Mouse (Mus musculus) midbrain, embryonic 12.5 days (tissue): Measurements from ENCODE around the gene Sik1. TPM values are rescaled to one million over a fixed set of nuclear protein-coding genes. Genes with fewer than 3 reads are reported as not detected.
A peak's percentile ranks its signal among the peaks of the same experiment; 100 is the strongest.

ENCODE experiments used
- ATAC-seq: fragments of 200-750 bp; cut with Nextera tagmentation; 2 replicates; pipeline ENCODE4 v1.8.0; 2017; ENCODE audit warnings: low read depth, moderate TSS enrichment, moderate library complexity; ENCODE audit not compliant: low FRiP score
- H3K27ac ChIP-seq: fragments of 300-500 bp; sonication (generic); replicated peaks from 2 replicates; pipeline ENCODE4 v1.5.1; 2016; ENCODE audit warnings: mild to moderate bottlenecking
- H3K27me3 ChIP-seq: fragments of 300-500 bp; sonication (generic); 2 replicates; pipeline ENCODE4 v1.6.1; 2016; ENCODE audit warnings: mild to moderate bottlenecking
- H3K36me3 ChIP-seq: fragments of 300-500 bp; sonication (generic); 2 replicates; pipeline ENCODE4 v1.6.1; 2016
- H3K4me1 ChIP-seq: fragments of 300-500 bp; sonication (generic); 2 replicates; pipeline ENCODE4 v1.6.1; 2016
- H3K4me2 ChIP-seq: fragments of 300-500 bp; sonication (generic); replicated peaks from 2 replicates; pipeline ENCODE4 v1.6.1; 2016; ENCODE audit warnings: mild to moderate bottlenecking, moderate library complexity
- H3K4me3 ChIP-seq: fragments of 300-500 bp; sonication (generic); 2 replicates; pipeline ENCODE4 v1.5.1; 2016; ENCODE audit warnings: mild to moderate bottlenecking
- H3K9ac ChIP-seq: fragments of 300-500 bp; sonication (generic); replicated peaks from 2 replicates; pipeline ENCODE4 v1.6.1; 2016; ENCODE audit warnings: mild to moderate bottlenecking, moderate library complexity
- H3K9me3 ChIP-seq: fragments of 300-500 bp; sonication (generic); 2 replicates; pipeline ENCODE4 v1.6.1; 2016; ENCODE audit warnings: mild to moderate bottlenecking
- WGBS: fragments of 180-500 bp; shearing (Covaris S2); methylation state at CpG from one replicate; pipeline ENCODE4 v1.1.7; 2016; 5-methylcytosine and 5-hydroxymethylcytosine counted together
- polyA plus RNA-seq: library from polyadenylated mRNA; unstranded; fragments of >200 nt; fragmentation: Nextera tagmentation; extraction: Ambion mirVana; gene quantifications from 2 replicates; pipeline ENCODE4 v1.2.1, GENCODE M21; 2016

Sik1 gene
- polyA plus RNA-seq, 1 experiment from 2014 or later = 14.6 TPM

DNA sequence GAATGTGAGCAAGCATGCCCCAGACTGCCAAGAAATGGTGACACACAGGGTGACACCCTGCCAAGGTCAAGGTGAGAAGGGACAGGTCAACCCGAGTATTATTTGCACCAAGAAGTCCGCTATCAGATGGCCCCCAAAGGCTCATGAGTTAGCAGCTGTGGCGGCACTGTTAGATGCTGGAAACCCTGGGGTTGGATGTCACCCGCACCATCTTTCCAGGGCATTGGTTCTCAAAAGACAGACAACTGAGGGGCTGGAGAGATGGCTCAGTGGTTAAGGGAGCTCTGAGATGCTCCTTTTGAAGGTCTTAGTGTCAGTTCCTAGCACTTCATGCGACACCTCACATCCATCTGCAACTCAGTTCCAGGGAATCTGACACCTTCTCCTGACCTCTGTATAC lies 6.1 kb upstream of the Sik1 start:
- H3K36me3 ChIP-seq = no peaks in the 10 kb centered on the region
- ATAC-seq = no peak
- no peak overlapping the region for H3K4me2 ChIP-seq
- no peaks in the 10 kb centered on the region for H3K27me3 ChIP-seq
- H3K4me1 ChIP-seq = peaks cover 7% of the 10 kb centered on the region
- no peak overlapping the region for H3K27ac ChIP-seq
- WGBS = 92% methylated on average over 5 of the region's 5 CpGs
- H3K9ac ChIP-seq = no peak overlapping the region
- no peaks in the 10 kb centered on the region for H3K9me3 ChIP-seq
- H3K4me3 ChIP-seq = no peak overlapping the region

DNA sequence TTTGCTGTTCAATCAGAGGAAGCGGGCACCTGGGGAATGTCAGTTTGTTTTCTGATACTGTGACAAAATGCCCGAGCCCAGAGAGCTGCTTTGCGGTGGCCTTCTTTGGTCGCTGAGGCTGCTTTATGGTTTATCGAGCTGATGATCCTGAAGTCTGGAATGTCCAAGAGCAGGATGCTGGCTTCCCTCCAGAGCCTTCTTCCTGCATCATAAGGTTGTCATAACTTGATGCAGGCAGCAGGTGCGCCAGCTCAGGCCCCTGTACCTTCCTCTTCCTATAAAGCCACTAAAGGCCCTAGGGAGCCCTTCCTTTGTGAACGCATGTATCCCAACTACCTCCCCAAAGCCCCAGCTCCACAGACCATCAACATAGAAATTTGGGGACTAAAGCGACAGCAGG lies 5.3 kb upstream of the Sik1 start:
- Histone ChIP-seq H3K36me3 (no peaks in the 10 kb centered on the region), H3K4me1 (peaks cover 14% of the 10 kb centered on the region), H3K4me2 (no peak overlapping the region), H3K4me3 (no peak overlapping the region), H3K9ac (no peak overlapping the region), H3K27me3 (no peaks in the 10 kb centered on the region), H3K27ac (no peak overlapping the region), H3K9me3 (no peaks in the 10 kb centered on the region)
- no peak for ATAC-seq
- WGBS = 92% methylated on average over 8 of the region's 8 CpGs

DNA sequence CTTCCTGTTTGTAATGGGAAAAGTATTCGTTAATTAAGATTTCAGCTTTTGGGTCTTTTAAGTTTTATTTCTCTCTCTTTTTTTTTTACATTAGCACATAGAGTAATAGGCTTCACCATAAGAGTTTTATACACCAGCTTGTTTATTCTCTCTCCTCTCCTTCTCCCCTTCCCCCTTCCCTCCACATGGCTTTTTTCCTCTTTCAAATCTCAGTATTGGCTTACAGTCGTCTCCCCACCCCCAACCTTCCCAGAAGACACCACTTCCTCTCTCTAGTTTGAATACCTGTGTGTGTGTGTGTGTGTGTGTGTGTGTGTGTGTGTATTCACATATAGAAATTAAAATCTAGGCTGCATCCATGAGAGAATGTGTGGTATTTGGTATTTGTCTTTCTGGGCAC lies 3.8 kb upstream of the Sik1 start:
- Histone ChIP-seq H3K9me3 (no peaks in the 10 kb centered on the region), H3K4me2 (no peak overlapping the region), H3K4me1 (peaks cover 17% of the 10 kb centered on the region), H3K9ac (no peak overlapping the region), H3K27me3 (no peaks in the 10 kb centered on the region), H3K27ac (no peak overlapping the region), H3K36me3 (no peaks in the 10 kb centered on the region), H3K4me3 (no peak overlapping the region)
- 71% methylated on average over 2 of the region's 2 CpGs for WGBS
- ATAC-seq = no peak

DNA sequence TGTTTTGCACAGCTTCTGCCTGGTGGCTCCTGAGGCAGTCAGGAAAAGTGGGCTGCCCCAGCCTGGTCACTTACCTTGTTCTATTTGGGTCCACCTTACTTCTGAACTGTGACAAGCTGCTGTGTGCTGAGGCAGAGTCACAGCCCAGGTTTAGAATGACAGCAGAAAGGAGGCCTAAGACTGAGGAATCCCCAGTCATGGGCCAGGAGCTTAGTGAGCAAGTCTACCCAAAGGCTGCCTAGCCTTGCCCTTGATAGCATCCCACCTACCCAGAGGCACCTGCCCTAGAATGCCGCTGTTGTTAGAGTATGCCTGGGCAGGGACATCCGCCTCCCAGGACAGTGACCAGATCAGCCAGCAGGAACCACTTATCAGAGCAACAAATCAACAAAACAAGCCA lies 3.2 kb upstream of the Sik1 start:
- Histone ChIP-seq H3K36me3 (no peaks in the 10 kb centered on the region), H3K4me3 (no peak overlapping the region), H3K27ac (no peak overlapping the region), H3K27me3 (no peaks in the 10 kb centered on the region), H3K9me3 (no peaks in the 10 kb centered on the region), H3K9ac (no peak overlapping the region), H3K4me2 (no peak overlapping the region), H3K4me1 (peaks cover 20% of the 10 kb centered on the region)
- no peak for ATAC-seq
- 82% methylated on average over 2 of the region's 2 CpGs for WGBS

DNA sequence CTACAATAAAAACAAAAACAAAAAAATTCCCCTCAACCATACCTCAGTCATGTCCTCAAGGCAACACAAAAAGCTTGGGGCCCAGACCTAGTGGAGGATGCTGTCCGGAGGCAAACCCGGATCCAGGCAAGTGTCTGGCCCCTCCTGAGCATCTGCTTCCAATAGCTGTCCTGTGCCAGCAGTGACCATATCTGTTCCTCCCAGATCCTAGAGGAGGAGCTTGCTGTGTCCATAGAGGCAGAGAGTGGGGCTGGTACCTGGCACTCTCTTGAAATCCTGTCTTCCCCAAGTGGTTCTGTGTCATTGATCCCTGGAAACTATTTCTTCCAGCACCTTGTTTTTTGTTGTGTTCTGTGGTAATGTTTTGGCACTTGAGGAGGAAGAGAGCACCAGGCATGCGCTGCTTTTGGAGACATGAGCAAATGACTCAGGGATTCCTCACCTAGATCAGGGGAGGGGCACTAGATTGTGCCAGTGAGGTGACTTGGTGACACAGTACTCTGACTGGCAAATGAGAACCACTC lies 2.4 kb upstream of the Sik1 start:
- no peak overlapping the region for H3K4me3 ChIP-seq
- 0 out of 2 replicates have a peak, but pooled peaks cover 4% of the 10 kb centered on the region for H3K36me3 ChIP-seq
- no peak overlapping the region for H3K9ac ChIP-seq
- H3K4me2 ChIP-seq = no peak overlapping the region
- no peaks in the 10 kb centered on the region for H3K27me3 ChIP-seq
- no peaks in the 10 kb centered on the region for H3K9me3 ChIP-seq
- no peak for ATAC-seq
- H3K27ac ChIP-seq = no peak overlapping the region
- peaks cover 27% of the 10 kb centered on the region for H3K4me1 ChIP-seq
- 91% methylated on average over 3 of the region's 3 CpGs for WGBS

DNA sequence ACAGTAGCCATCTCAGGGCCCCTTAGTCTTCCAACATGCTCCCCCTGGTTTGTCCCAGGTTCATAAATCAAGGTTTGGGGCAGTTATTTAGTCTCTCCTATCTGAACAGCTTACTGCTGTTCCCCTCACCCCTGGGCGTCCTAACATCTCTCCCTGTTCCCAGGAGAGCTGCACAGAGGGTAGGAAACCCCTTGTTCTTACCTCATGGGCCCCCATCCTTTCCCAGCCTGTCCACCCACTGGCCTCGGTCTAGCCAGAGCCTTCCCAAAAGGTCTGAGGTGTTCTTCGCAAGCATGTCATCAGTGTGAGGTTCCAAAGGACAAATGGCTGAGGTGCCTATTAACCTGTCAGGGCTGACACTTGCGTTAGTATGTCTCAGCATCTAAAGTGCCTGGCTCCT lies 1.6 kb upstream of the Sik1 start:
- Histone ChIP-seq H3K9ac (no peak overlapping the region), H3K4me2 (no peak overlapping the region), H3K27ac (no peak overlapping the region), H3K4me1 (peaks cover 32% of the 10 kb centered on the region), H3K27me3 (no peaks in the 10 kb centered on the region), H3K4me3 (no peak overlapping the region), H3K9me3 (no peaks in the 10 kb centered on the region), H3K36me3 (0 out of 2 replicates have a peak, but pooled peaks cover 5% of the 10 kb centered on the region)
- 83% methylated on average over 4 of the region's 4 CpGs for WGBS
- ATAC-seq = no peak

DNA sequence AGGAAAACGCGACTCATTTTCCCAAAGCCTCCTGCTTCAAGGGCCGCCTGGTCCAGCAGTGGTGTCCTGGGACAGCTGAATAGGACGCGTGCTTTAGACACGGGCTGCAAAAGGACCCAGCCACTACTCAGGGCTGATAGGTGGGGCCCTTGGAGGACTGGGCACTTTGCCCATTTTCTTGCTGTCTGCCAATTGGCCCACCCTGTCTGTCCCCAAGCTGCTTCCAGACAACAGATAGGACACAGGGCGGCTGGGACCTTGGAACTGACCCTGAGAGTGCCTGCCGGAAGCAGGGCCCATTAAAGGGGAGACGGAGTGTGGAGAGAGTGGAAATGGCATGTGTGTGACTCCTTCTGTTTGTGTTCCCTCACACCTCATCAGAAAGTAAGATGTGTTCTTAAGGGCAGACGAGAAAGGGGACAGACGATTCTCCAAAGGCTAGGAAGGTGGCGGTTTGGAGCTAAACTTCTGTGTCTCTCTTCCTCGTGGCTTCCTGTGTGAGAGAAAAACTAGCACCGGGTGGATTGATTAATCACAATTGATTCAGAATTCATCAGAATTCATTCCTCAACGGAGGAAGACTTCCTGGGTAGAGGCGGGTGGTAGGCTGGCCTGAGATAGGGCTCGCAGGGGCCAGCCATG lies 1.0 kb upstream of the Sik1 start:
- H3K4me3 ChIP-seq = peak overlapping the region; percentile 89
- H3K9ac ChIP-seq = peak overlapping the region; percentile 46; the same call in 1 of the 2 replicates
- ATAC-seq = peak; percentile 34; the same call in 1 of the 2 replicates
- peak overlapping the region; percentile 49 for H3K27ac ChIP-seq
- H3K4me2 ChIP-seq = peak overlapping the region; percentile 52
- no peaks in the 10 kb centered on the region for H3K9me3 ChIP-seq
- 39% methylated on average over 17 of the region's 17 CpGs for WGBS
- H3K36me3 ChIP-seq = 0 out of 2 replicates have a peak, but pooled peaks cover 5% of the 10 kb centered on the region
- H3K4me1 ChIP-seq = peaks cover 35% of the 10 kb centered on the region
- H3K27me3 ChIP-seq = no peaks in the 10 kb centered on the region

DNA sequence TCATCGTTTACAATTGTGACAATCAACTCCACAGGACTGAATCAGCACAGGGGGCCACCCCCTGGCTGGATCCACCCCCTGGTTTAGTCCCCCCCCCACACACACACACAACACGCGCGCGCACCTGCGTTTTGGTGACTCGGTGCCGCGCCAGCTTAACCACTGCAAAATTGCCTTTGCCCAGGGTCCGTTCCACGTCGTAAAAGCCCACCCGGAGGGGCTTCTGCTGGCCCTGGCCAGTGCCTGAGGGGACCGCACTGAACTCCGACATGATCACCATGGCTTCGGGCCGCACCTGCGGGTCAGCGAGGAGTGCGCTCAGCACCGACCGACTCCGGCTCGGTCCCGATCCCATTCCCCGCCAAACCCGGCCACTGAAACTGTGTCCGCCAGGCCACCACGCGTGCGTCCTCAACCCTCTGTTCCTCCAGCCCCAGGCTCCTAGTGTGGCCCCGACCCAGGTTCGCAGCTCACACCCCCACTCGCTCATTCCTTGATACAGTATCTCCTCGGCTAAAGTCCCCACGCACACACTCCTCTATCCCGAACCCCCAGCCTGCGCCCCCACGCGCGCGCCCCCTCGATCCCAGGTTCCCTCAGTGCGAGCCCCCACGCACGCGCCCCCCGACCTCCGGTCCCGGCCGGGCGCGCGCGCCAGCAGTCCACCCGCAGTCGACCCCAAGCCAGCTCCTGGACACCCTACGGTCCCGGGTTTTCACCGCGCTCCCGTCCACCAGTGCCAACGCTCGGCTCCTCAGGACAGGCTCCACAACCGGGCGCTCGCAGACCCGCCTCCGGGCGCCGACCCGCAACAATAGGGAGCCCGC lies 621 bp downstream of the Sik1 start:
- Histone ChIP-seq H3K9ac (peak overlapping the region; percentile 78), H3K4me1 (peaks cover 37% of the 10 kb centered on the region), H3K36me3 (peaks cover 17% of the 10 kb centered on the region), H3K4me3 (peak overlapping the region; percentile 89), H3K27ac (peak overlapping the region; percentile 58), H3K4me2 (peak overlapping the region; percentile 68), H3K27me3 (no peaks in the 10 kb centered on the region), H3K9me3 (no peaks in the 10 kb centered on the region)
- WGBS = under 1% methylated on average over 65 of the region's 73 CpGs
- peak; percentile 73 for ATAC-seq

DNA sequence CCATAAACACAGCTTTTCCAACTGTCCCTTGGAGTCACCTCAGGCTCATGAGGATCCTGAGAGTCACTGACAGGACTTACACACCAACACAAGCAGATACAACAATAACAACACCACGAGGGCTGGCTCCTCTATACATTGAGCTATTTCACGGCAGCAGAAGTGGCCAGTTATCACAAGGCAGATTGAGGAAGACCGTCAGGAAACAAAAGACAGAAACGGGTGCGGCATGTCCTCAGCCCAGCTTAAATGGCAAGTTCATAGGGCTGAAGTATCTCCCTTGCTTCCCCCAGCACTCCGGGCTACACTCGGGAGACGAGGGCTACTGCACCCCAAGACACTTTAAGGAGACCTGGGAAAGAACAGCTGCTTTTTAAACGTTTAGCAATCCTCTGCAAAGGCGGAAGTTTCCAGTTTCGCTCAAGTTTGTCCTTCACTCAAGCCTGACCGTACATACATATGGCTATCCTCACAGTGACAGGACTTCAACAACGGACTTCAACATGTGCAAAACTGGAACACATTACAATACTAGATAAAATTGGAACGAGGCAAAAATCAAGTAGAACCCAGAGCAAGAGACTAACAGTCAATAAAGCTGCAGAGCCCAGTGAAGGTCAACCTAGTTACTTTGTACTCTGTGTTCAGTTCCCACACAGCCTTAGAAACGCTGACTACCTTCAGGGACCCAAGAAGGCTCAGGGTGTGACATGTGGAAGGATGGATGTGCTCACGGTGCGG lies 2.0 kb downstream of the Sik1 start:
- no peak for ATAC-seq
- H3K27me3 ChIP-seq = no peaks in the 10 kb centered on the region
- H3K4me2 ChIP-seq = peak overlapping the region; percentile 68
- H3K4me1 ChIP-seq = peaks cover 37% of the 10 kb centered on the region
- H3K36me3 ChIP-seq = peaks cover 31% of the 10 kb centered on the region
- WGBS = 76% methylated on average over 17 of the region's 17 CpGs
- H3K27ac ChIP-seq = no peak overlapping the region
- H3K9ac ChIP-seq = no peak overlapping the region
- H3K9me3 ChIP-seq = no peaks in the 10 kb centered on the region
- H3K4me3 ChIP-seq = no peak overlapping the region

DNA sequence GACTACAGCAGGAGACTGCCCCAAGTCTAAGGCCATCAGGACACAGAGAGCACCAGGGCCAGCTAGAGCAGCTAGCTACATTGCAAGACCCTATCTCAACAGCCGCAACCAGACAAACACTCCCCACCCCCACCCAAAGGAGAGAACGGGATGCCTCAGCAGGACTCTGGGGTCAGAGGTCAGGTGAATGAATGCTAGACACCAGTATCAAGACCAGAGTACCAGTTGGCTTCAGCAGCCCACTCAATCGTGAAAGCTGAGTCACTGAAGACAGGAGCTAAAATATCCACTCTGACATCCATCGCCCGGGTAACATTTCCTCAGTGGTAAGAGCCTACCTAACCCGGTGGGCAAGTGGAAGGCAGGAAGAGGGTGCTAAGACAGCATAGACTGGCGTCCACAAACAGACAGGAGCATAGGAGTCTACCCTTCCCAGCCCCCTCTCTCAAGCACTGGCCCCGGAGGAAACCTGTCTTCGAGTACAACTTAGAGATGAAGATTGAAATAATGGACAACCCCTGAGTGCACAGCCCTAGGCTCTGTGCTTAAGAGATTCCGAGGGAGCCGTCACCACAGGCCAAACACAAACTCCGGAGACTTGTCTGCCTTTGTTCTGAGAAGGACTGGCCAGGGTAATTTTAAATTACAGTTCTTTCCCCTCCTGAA lies 2.7 kb downstream of the Sik1 start:
- Histone ChIP-seq H3K9ac (no peak overlapping the region), H3K9me3 (no peaks in the 10 kb centered on the region), H3K27me3 (no peaks in the 10 kb centered on the region), H3K27ac (no peak overlapping the region), H3K36me3 (peaks cover 38% of the 10 kb centered on the region), H3K4me2 (peak overlapping the region; percentile 68), H3K4me3 (no peak overlapping the region), H3K4me1 (peaks cover 37% of the 10 kb centered on the region)
- 70% methylated on average over 12 of the region's 12 CpGs for WGBS
- ATAC-seq = no peak

DNA sequence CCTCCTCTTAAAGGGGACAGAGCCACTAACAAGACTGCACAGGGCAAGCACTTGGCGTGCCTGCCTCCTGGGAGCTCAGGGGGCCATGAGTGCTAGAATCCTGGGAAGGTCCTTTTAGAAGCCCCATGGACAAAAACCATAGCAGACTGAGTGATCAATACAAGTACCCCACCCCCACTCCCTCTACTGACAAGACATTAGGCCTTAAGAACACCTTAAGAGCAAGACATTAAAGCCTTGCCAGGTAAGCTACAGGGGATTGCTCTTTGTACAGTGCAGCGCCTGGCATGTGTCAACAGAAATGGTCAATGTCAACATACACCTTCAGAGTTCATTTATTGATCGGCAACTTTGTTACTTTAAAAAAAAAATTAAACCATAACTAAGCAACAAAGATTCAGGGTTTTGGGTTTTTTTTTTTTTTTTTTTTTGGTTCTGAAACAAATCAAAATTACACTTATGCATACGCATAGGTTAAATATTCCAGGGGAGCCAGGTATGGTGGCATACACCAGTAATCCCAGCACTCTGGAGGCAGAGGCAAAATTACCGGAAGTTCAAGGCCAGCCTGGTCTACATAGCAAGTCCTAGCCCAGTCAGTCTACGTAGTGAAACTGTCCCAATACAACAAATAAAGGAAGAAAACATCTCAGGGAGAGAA lies 3.7 kb downstream of the Sik1 start:
- Histone ChIP-seq H3K4me1 (peaks cover 33% of the 10 kb centered on the region), H3K4me3 (no peak overlapping the region), H3K27me3 (no peaks in the 10 kb centered on the region), H3K36me3 (peaks cover 48% of the 10 kb centered on the region), H3K9me3 (no peaks in the 10 kb centered on the region), H3K4me2 (no peak overlapping the region), H3K9ac (no peak overlapping the region), H3K27ac (no peak overlapping the region)
- ATAC-seq = no peak
- 88% methylated on average over 6 of the region's 6 CpGs for WGBS
